Mouse (Mus musculus): Measurements from ENCODE around the gene Bcas2. TPM values are rescaled to one million over a fixed set of nuclear protein-coding genes. Genes with fewer than 3 reads are reported as not detected.
"Not testable (repeated sequence)": the region's sequence is repeated elsewhere in the genome, so short reads cannot be mapped to it uniquely, and the experiment has no call there.

The Bcas2 gene
- polyA plus RNA-seq, 1 experiment from 2014 or later, result 243 TPM

DNA sequence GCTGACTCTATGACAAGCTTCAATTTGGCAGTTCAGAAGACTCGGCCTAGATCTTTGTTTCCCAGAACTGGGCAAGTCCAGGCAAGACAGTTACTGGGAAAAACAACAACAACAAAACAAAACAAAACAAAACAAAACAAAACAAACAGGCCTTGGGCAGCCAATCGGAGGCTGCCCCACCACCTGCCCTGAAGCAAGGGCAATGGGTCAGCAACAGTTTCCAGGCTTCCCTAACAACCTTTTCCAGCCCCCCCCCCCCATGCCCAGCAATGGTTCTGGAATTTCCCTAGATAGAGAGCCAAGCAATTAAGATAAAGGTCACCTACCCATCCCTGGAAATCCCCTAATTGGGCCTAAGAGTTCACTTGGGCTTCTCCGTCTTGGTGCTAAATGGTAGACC is 33.0 kb downstream of the Bcas2 start:
- Histone ChIP-seq H3K9me3 (replicated peaks; ENCODE audit: control insufficient read depth, low read length, poor library complexity, severe bottlenecking) (no peaks in the 10 kb centered on the region), H3K36me3 (ENCODE audit: control insufficient read depth, insufficient read depth, low read length) (no peaks in the 10 kb centered on the region), H3K27me3 (ENCODE audit: control insufficient read depth, insufficient read depth, low read depth, low read length) (no peaks in the 10 kb centered on the region), H3K4me2 (ENCODE audit: low read length) (no peak overlapping the region), H3K9ac (ENCODE audit: low read depth, low read length) (no peak overlapping the region), H3K27ac (ENCODE audit: low read length) (no peak overlapping the region), H3K4me3 (ENCODE audit: low read depth, low read length) (no peak overlapping the region), H3K4me1 (ENCODE audit: control insufficient read depth, insufficient read depth, low read length) (no peaks in the 10 kb centered on the region)
- no peak for ATAC-seq
- WGBS, result 94% methylated on average over 3 of the region's 3 CpGs

DNA sequence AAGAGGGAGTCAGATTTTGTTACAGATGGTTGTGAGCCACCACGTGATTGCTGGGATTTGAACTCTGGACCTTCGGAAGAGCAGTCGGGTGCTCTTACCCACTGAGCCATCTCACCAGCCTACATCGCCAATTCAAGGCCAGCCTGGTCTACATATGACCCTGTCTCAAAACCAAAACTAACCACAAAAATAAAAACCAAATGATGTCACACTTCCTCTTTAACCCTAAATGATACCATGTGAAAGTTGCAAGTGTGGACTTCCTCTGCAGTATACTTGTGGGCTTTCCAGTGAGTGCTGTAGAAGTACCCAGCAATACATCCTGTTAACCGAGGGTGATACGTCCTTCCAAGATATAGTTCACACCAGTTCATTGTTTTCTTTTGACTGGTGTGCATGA is 34.9 kb downstream of the Bcas2 start:
- Histone ChIP-seq H3K9ac (ENCODE audit: low read depth, low read length) (no peak overlapping the region), H3K36me3 (ENCODE audit: control insufficient read depth, insufficient read depth, low read length) (no peaks in the 10 kb centered on the region), H3K4me3 (ENCODE audit: low read depth, low read length) (no peak overlapping the region), H3K9me3 (replicated peaks; ENCODE audit: control insufficient read depth, low read length, poor library complexity, severe bottlenecking) (no peaks in the 10 kb centered on the region), H3K4me2 (ENCODE audit: low read length) (no peak overlapping the region), H3K27me3 (ENCODE audit: control insufficient read depth, insufficient read depth, low read depth, low read length) (no peaks in the 10 kb centered on the region), H3K4me1 (ENCODE audit: control insufficient read depth, insufficient read depth, low read length) (no peaks in the 10 kb centered on the region), H3K27ac (ENCODE audit: low read length) (no peak overlapping the region)
- 94% methylated on average over 6 of the region's 6 CpGs for WGBS
- ATAC-seq, result no peak

DNA sequence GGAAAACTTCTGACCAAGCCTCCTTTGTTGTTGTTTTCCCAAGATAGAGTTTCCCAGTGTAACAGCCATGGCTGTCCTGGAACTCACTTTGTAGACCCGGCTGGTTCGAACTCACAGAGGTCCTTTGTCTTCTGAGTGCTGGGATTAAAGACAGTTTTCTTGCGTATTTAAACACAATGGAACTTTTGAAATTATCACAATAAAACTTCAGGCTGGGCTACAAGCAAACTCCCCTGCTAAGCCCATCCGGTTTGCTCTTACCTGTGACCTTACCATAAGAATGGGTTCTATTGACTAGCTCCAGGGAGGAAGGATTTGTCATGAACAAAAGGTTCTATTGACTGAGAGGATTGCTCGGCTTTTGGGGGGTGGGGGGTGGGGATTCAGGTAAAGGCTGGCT is 36.3 kb downstream of the Bcas2 start:
- Histone ChIP-seq H3K27ac (ENCODE audit: low read length) (no peak overlapping the region), H3K9ac (ENCODE audit: low read depth, low read length) (no peak overlapping the region), H3K27me3 (ENCODE audit: control insufficient read depth, insufficient read depth, low read depth, low read length) (no peaks in the 10 kb centered on the region), H3K36me3 (ENCODE audit: control insufficient read depth, insufficient read depth, low read length) (no peaks in the 10 kb centered on the region), H3K4me3 (ENCODE audit: low read depth, low read length) (no peak overlapping the region), H3K4me2 (ENCODE audit: low read length) (no peak overlapping the region), H3K9me3 (replicated peaks; ENCODE audit: control insufficient read depth, low read length, poor library complexity, severe bottlenecking) (no peaks in the 10 kb centered on the region), H3K4me1 (ENCODE audit: control insufficient read depth, insufficient read depth, low read length) (no peaks in the 10 kb centered on the region)
- 13% methylated on average over 5 of the region's 5 CpGs for WGBS
- no peak for ATAC-seq

DNA sequence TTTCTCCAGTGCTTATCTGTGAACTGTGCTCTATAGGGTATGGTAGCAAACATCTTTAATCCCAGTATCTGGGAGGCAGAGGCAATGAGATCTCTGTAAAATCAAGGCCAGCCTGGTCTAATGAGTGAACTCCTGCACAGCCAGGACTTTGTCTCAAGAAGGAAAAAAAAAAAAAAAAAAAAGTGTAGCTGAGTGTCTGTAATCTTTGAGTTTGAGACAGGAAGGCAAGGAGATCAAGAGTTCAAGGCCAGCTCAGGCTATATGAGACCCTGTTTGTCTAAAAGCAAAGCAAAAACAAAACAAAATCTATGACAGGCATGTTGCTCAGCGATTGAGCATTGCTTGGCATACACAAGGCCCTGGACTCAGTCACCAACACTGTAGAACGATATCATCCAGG is 36.8 kb downstream of the Bcas2 start:
- ATAC-seq, result no peak

DNA sequence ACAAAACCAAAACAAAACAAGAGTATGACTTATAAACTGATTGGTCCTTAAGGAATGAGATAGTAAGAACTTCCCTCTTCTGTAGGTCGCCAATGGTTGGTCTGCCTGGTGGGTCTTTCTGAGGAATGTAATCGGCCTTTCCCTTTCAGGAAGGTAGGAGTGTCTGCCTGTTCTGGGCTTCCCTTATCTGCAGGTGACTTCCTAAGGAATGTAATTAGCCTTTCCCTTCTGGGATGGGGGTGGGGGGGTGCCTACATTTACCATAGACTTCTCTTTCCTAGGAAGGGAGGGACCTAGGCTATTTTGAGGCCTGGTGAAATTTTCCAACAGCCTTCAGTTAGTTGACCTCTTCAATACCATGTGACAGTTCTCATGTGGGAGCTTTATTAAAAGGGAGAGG is 39.6 kb downstream of the Bcas2 start:
- H3K36me3 ChIP-seq (ENCODE audit: control insufficient read depth, insufficient read depth, low read length), result no peaks in the 10 kb centered on the region
- 95% methylated on average over 2 of the region's 2 CpGs for WGBS
- H3K9ac ChIP-seq (ENCODE audit: low read depth, low read length), result no peak overlapping the region
- ATAC-seq, result no peak
- H3K9me3 ChIP-seq (replicated peaks; ENCODE audit: control insufficient read depth, low read length, poor library complexity, severe bottlenecking), result no peaks in the 10 kb centered on the region
- H3K27me3 ChIP-seq (ENCODE audit: control insufficient read depth, insufficient read depth, low read depth, low read length), result no peaks in the 10 kb centered on the region
- H3K27ac ChIP-seq (ENCODE audit: low read length), result no peak overlapping the region
- H3K4me3 ChIP-seq (ENCODE audit: low read depth, low read length), result no peak overlapping the region
- H3K4me1 ChIP-seq (ENCODE audit: control insufficient read depth, insufficient read depth, low read length), result no peaks in the 10 kb centered on the region
- no peak overlapping the region for H3K4me2 ChIP-seq (ENCODE audit: low read length)

More for the DNA sequence above, 36.8 kb downstream of the Bcas2 start:
- Histone ChIP-seq H3K4me1 (ENCODE audit: control insufficient read depth, insufficient read depth, low read length) (no peaks in the 10 kb centered on the region), H3K9ac (ENCODE audit: low read depth, low read length) (no peak overlapping the region), H3K36me3 (ENCODE audit: control insufficient read depth, insufficient read depth, low read length) (no peaks in the 10 kb centered on the region), H3K27me3 (ENCODE audit: control insufficient read depth, insufficient read depth, low read depth, low read length) (no peaks in the 10 kb centered on the region), H3K4me2 (ENCODE audit: low read length) (no peak overlapping the region), H3K27ac (ENCODE audit: low read length) (no peak overlapping the region), H3K4me3 (ENCODE audit: low read depth, low read length) (no peak overlapping the region), H3K9me3 (replicated peaks; ENCODE audit: control insufficient read depth, low read length, poor library complexity, severe bottlenecking) (no peaks in the 10 kb centered on the region)
- WGBS, result 76% methylated on average over 2 of the region's 2 CpGs

DNA sequence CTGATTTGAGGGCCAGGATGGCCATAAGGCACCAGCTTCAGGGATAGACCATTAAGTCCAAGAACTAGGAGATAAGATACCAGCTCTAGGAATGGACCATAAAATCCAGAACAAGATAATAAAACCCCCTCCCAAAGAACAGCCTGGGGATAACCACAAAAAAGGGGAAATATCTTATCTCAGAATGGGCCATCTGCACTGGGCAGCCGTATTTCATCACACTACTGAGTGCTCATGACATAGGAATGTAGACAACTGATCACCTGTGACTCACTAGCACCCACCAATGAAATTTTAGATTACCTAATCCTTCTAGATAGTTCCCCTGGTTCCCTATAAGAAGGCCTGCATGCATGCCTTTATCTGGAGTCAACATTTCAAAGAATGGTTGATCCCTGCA is 40.7 kb downstream of the Bcas2 start:
- Histone ChIP-seq H3K9ac (ENCODE audit: low read depth, low read length) (no peak overlapping the region), H3K4me3 (ENCODE audit: low read depth, low read length) (no peak overlapping the region), H3K4me1 (ENCODE audit: control insufficient read depth, insufficient read depth, low read length) (no peaks in the 10 kb centered on the region), H3K27ac (ENCODE audit: low read length) (no peak overlapping the region), H3K9me3 (replicated peaks; ENCODE audit: control insufficient read depth, low read length, poor library complexity, severe bottlenecking) (no peaks in the 10 kb centered on the region), H3K36me3 (ENCODE audit: control insufficient read depth, insufficient read depth, low read length) (no peaks in the 10 kb centered on the region), H3K27me3 (ENCODE audit: control insufficient read depth, insufficient read depth, low read depth, low read length) (no peaks in the 10 kb centered on the region), H3K4me2 (ENCODE audit: low read length) (no peak overlapping the region)
- no peak for ATAC-seq
- WGBS, result 71% methylated on average over 1 of the region's 1 CpGs

DNA sequence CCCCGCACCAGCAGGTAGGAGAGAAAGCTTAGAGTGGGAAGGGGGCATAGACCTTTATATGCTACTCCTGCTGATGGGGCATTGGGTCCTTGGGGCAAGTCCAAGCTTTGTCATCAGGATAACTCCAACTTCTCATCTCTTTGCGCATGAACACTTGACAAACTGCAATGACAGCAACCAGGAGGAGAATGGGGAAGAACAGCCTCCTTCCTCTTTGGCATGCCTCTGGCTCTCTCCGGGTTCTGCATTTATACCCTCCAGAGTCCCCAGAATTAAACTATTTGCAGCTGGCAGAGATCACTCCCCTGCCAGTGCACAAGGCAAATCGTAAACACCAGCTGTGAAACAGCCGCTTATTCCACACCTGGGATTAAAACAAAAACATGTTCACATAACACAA is 42.1 kb downstream of the Bcas2 start:
- H3K9me3 ChIP-seq (replicated peaks; ENCODE audit: control insufficient read depth, low read length, poor library complexity, severe bottlenecking), result no peaks in the 10 kb centered on the region
- WGBS, result 90% methylated on average over 5 of the region's 5 CpGs

DNA sequence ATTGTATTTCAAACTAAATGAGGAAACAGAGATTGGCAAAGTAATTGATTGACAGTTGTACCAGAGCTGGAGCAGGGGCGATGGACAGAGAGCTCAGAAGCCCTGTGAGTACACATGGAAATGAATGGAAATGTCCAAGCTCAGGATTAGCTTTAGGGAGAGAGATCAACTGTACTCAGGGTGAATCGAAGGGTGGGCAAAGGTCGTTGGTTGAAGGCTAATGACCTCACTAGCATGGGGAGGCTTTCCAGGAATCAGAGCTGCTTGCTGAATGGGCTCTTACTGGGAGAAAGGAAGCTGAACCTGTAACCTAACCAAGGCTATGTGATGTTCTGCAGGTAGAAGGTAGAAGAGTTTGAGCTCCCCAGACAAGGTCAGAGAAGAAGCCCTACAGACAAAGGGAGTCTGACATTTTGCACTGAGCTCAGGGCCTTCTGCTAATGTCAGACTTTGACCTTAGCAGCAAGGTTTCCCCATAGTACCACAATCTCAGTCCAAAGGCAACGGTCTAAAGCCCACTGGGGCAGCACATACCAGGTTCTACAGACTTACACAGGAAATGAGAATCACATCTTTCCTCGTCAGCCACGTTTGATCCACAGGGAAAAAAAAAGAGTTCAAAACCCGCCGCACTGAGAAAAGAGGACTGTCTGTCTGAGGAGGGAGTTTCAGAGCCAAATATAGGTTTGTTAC is 43.3 kb downstream of the Bcas2 start:
- Histone ChIP-seq H3K36me3 (ENCODE audit: control insufficient read depth, insufficient read depth, low read length) (no peaks in the 10 kb centered on the region), H3K9me3 (replicated peaks; ENCODE audit: control insufficient read depth, low read length, poor library complexity, severe bottlenecking) (no peaks in the 10 kb centered on the region), H3K9ac (ENCODE audit: low read depth, low read length) (no peak overlapping the region), H3K4me3 (ENCODE audit: low read depth, low read length) (no peak overlapping the region), H3K27ac (ENCODE audit: low read length) (no peak overlapping the region), H3K27me3 (ENCODE audit: control insufficient read depth, insufficient read depth, low read depth, low read length) (no peaks in the 10 kb centered on the region), H3K4me1 (ENCODE audit: control insufficient read depth, insufficient read depth, low read length) (no peaks in the 10 kb centered on the region), H3K4me2 (ENCODE audit: low read length) (no peak overlapping the region)
- WGBS, result 85% methylated on average over 8 of the region's 8 CpGs
- ATAC-seq, result no peak

More for the DNA sequence above, 42.1 kb downstream of the Bcas2 start:
- no peak for ATAC-seq
- H3K9ac ChIP-seq (ENCODE audit: low read depth, low read length), result no peak overlapping the region
- no peak overlapping the region for H3K4me3 ChIP-seq (ENCODE audit: low read depth, low read length)
- no peaks in the 10 kb centered on the region for H3K36me3 ChIP-seq (ENCODE audit: control insufficient read depth, insufficient read depth, low read length)
- H3K4me2 ChIP-seq (ENCODE audit: low read length), result no peak overlapping the region
- no peaks in the 10 kb centered on the region for H3K4me1 ChIP-seq (ENCODE audit: control insufficient read depth, insufficient read depth, low read length)
- no peak overlapping the region for H3K27ac ChIP-seq (ENCODE audit: low read length)
- H3K27me3 ChIP-seq (ENCODE audit: control insufficient read depth, insufficient read depth, low read depth, low read length), result no peaks in the 10 kb centered on the region

DNA sequence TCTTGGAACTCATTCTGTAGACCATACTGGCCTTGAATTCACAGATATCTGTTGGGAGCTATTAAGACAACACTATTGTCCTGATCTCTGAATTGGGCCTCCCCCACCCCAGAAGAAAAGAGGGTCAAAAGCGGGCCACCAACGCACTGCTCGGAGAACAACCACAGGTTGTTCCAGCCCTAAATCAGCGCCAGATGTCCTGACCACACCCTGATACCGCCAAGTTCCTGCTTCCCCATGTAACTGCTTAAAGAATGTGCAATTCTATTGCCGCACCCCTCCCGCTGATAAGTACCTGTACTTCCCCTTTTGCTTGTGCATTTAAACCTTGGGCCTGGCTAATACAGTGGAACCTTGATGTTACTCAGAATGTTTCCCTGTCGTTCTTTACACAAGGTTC is 43.9 kb downstream of the Bcas2 start:
- not testable (repeated sequence) for H3K27me3 ChIP-seq (ENCODE audit: control insufficient read depth, insufficient read depth, low read depth, low read length); ATAC-seq; H3K9me3 ChIP-seq (replicated peaks; ENCODE audit: control insufficient read depth, low read length, poor library complexity, severe bottlenecking); H3K4me3 ChIP-seq (ENCODE audit: low read depth, low read length); H3K36me3 ChIP-seq (ENCODE audit: control insufficient read depth, insufficient read depth, low read length); H3K4me1 ChIP-seq (ENCODE audit: control insufficient read depth, insufficient read depth, low read length); H3K27ac ChIP-seq (ENCODE audit: low read length); H3K4me2 ChIP-seq (ENCODE audit: low read length); H3K9ac ChIP-seq (ENCODE audit: low read depth, low read length)
- 95% methylated on average over 8 of the region's 8 CpGs for WGBS

All from midbrain, embryonic 16.5 days (tissue).